23 mouse cellular contexts compared by ENCODE assay signal in genomic region chr6:34087701-34088100, GRCm38 (mm10). TPM values are rescaled to one million over a fixed set of nuclear protein-coding genes. Genes with fewer than 3 reads are reported as not detected.
"Had no signal": no experiment of that assay in that cellular context is flagged by ENCODE, and none has a peak within 500 bp of the region (broad histone marks: within the 10 kb centered on the region; RNA-seq: fewer than 3 reads in every experiment).

No protein-coding gene starts in this region.

- H3K4me2 ChIP-seq: limb, embryonic 13.5 days; liver, embryonic 12.5 days; liver, embryonic 15.5 days; midbrain, embryonic 12.5 days; midbrain, embryonic 15.5 days; neural tube, embryonic 12.5 days; neural tube, embryonic 15.5 days had no signal

- H3K9me3 ChIP-seq: limb, embryonic 10.5 days; limb, embryonic 13.5 days; liver, embryonic 12.5 days; liver, embryonic 15.5 days; midbrain, embryonic 12.5 days; midbrain, embryonic 15.5 days; neural tube, embryonic 12.5 days; neural tube, embryonic 15.5 days had no signal

- H3K27me3 ChIP-seq: liver, embryonic 12.5 days; liver, embryonic 15.5 days; midbrain, embryonic 12.5 days; midbrain, embryonic 15.5 days; neural tube, embryonic 12.5 days; neural tube, embryonic 15.5 days had no signal

- DNase-seq: kidney, adult 18-20 months; kidney, adult 9 months; kidney, postnatal 14 days; kidney, postnatal 4 days; liver; lung, adult 18-20 months; lung, postnatal 14 days; right cerebral cortex, postnatal 25 days; thymus, adult 2 months; thymus, postnatal 14 days; thymus, postnatal 4 days had no signal

- H3K9ac ChIP-seq: limb, embryonic 13.5 days; liver, embryonic 12.5 days; liver, embryonic 15.5 days; midbrain, embryonic 12.5 days; midbrain, embryonic 15.5 days; neural tube, embryonic 12.5 days; neural tube, embryonic 15.5 days had no signal

- H3K27ac ChIP-seq: limb, embryonic 10.5 days; limb, embryonic 13.5 days; liver, embryonic 12.5 days; liver, embryonic 15.5 days; macrophage; midbrain, embryonic 12.5 days; midbrain, embryonic 15.5 days; neural tube, embryonic 12.5 days; neural tube, embryonic 15.5 days had no signal

- ATAC-seq: intestine, embryonic 16.5 days; liver, embryonic 12.5 days; midbrain, embryonic 15.5 days had no signal

- H3K36me3 ChIP-seq: limb, embryonic 10.5 days; limb, embryonic 13.5 days; liver, embryonic 12.5 days; liver, embryonic 15.5 days; midbrain, embryonic 12.5 days; midbrain, embryonic 15.5 days; neural tube, embryonic 12.5 days; neural tube, embryonic 15.5 days had no signal

- H3K4me3 ChIP-seq: limb, embryonic 10.5 days; limb, embryonic 13.5 days; liver, embryonic 12.5 days; liver, embryonic 15.5 days; midbrain, embryonic 12.5 days; midbrain, embryonic 15.5 days; neural tube, embryonic 12.5 days; neural tube, embryonic 15.5 days had no signal

- H3K4me1 ChIP-seq: limb, embryonic 10.5 days; limb, embryonic 13.5 days; liver, embryonic 12.5 days; liver, embryonic 15.5 days; neural tube, embryonic 12.5 days; neural tube, embryonic 15.5 days had no signal

RNA-seq across cellular contexts. Expression of gene Lrguk, which starts 58.5 kb away (rescaled TPM):
- total RNA-seq: megakaryocyte, adult 5-6 weeks had no signal
- polyA plus RNA-seq: small intestine, adult 2 months had no signal
